Mouse (Mus musculus): ENCODE results near the gene Kif17.

The Kif17 gene

GRCm38 (mm10) chr4:138250088-138250960 lies at the start of gene Kif17, which contains the start of gene Sh2d5:
Kif17 (plus strand) TSS chr4:138250435.
Sh2d5 (plus strand) TSS chr4:138250403.
- DNase-seq (ENCODE audit: low spot score in 2 of 2): peak; percentile 52 to 71

DNA sequence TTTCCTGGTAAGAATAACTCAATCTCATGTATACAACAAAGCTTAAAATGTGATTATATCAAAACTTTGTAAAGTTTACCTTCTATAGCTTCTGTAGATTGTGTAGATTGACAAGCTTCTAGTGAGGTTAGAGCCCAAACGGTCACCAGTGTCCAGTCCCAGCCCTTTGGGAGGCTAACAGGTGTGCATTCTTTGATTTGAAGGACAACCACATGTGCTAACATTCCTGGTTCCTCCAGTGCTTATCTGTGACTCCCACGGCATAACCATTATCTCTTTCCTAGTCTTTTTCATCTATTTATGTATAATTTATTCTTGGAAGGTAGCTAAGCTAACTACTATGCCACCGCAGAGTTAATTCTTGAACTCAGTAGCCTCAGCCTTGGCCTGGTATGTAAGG lies 49.5 kb upstream of the Kif17 start:
- DNase-seq (ENCODE audit: low spot score in 2 of 2): no peak

DNA sequence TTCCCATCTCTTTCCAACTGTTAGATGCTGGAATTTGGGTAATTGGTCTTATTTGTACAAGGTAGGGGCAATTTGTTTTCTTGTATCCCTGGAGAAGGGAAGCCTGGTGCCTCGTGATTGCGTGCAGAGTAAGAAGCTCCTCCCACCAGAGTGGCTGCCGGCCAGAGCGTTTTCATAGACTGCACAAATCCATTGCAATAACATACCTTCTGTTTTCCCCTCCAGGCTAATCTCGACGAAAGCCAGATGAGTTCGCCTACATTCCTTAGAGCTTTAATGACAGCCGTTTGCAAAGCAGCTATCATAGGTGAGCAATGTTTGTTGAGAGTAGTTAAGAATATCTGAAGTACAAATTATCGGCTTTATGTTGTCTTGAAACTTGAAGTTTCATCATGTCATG lies 48.5 kb upstream of the Kif17 start:
- DNase-seq (ENCODE audit: low spot score in 2 of 2): no peak

DNA sequence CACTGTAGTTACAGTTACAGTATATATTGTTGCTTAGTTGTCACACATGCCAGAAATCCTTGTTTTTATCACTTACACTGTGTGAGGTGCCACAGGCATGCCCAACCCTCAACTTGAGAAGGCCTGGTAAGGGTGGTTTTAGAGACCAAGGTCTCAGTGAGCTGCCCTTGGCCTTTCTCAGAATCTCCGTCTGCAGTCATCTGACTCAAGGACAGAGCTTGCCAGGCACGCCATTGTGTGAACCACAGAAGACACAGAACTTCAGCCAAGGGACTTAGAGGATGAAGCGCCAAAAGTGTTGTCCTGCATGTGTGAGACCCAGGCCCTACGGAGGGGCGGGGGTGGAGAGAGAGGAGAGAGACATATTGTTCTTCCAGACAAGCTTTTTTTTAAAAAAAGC lies 40.1 kb upstream of the Kif17 start:
- no peak for DNase-seq (ENCODE audit: low spot score in 2 of 2)

GRCm38 (mm10) chr4:138213861-138214260 lies 36.4 kb upstream of the Kif17 start:
- no peak for DNase-seq (ENCODE audit: low spot score in 2 of 2)

GRCm38 (mm10) chr4:138215671-138216199 lies 34.5 kb upstream of the Kif17 start:
- DNase-seq (ENCODE audit: low spot score in 2 of 2): no peak

DNA sequence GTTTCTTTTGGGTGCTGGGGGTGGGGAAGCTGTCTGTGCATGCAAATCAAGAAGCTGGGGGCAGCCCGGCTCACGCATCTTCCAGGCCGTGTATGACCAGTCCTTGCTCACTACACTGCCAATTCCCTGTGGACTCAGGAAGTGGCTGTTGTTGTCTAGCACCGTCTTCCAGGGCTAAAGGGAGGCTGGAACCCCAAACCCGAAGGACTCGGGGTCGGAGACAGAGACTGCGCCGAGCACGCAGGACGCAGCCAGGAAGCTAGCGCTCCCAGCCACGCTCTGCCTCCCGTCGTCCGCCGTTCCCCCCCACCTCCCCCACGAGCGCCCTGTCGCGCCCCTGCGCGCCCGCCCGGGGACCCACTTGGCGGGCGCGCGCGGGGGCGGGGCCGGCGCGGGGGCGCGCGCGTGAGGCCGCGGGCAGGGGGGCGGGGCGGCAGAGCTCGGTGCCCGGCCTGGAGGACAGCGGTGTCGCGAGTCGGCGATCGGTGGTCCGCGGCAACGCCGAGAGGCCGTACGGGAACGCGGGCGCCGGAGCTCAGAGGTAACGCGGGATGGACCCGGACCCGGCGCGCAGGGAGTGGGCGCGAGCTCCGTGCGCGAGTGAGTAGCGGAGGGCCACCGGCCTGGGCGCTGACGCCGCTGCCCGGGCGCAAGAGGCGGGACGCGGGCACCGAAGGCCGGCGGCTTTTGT lies 33.9 kb upstream of the Kif17 start, which contains the start of gene Hp1bp3:
Gene Hp1bp3 (plus strand): TSS at position 97 of the 691 bp plus-strand sequence.
- peak; percentile 59 to 71 for DNase-seq (ENCODE audit: low spot score in 2 of 2)

DNA sequence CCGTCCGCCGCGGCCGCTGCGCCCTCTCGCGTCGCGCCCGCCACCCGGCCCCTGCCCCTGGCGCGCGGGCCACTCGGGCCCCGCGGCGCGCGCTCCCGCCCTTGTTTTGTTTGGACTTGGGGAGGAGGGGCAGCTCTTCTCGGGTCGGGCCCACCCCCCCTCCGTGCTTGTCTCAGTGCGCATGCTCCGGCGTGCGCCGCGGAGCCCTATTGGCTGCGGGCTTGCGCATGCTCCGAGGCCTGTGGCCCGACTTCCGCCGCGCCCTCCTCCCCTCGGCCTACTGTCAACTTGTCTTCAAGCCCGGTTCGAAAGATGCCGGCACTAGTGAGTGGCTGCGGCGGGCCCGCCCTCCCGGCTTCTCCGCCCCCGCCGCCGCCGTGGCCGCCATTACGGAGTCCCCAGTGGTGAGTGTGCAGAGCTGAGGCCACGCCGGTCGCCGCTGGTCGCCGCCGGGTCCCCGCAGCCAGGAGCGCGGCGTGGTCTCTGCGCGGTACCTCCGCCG lies 33.3 kb upstream of the Kif17 start:
- peak; percentile 97 to 98 for DNase-seq (ENCODE audit: low spot score in 2 of 2)

- no peak for DNase-seq (ENCODE audit: low spot score in 2 of 2)
Observed at GRCm38 (mm10) chr4:138217441-138217840, 32.8 kb upstream of the Kif17 start.

GRCm38 (mm10) chr4:138217951-138218685 lies 32.1 kb upstream of the Kif17 start:
- no peak for DNase-seq (ENCODE audit: low spot score in 2 of 2)

DNA sequence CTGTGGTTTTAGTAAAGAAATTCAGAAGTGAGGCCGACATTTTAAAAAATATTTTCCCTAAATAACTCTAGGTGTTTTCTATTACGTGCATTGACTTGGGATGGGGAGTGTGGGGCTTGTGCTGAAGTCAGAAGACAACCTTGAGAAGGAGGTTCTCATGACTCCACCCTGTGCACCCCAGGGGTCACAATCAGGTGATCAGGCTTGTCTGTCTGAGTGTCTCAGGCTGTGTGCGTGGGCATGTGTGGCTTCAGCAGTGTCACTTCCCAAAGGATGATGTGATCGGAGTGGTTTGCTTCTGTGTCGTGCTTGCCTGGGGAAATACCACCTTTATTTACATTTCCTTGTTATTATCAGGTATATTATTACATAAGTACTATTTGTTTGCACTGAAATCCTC lies 30.9 kb upstream of the Kif17 start:
- no peak for DNase-seq (ENCODE audit: low spot score in 2 of 2)

GRCm38 (mm10) chr4:138220761-138221160 lies 29.5 kb upstream of the Kif17 start:
- no peak for DNase-seq (ENCODE audit: low spot score in 2 of 2)

- DNase-seq (ENCODE audit: low spot score in 2 of 2): no peak
Observed at GRCm38 (mm10) chr4:138221406-138221805, 28.8 kb upstream of the Kif17 start.

DNA sequence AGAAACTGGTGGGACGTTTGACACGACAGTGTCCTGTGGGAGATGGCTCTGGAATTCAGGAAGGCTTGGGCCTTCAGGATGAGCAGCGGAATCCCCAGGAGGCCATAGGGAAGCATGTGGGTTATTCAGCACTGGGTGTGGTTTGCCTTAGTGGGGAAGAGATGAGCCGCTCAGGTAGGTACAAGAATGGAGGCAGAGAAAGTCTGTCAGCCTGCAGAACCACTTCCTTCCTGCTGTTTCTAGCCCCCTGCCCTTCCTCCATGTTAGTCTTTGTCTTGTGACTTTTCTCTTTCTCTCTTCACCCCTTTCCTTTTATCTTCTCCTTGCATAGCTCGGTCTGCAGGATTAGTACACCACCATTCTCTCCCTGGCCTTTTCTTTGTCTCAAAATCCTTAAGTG lies 27.8 kb upstream of the Kif17 start:
- peak in 1 of 2 experiments; percentile 9 for DNase-seq (ENCODE audit: low spot score in 2 of 2)

GRCm38 (mm10) chr4:138223623-138224022 lies 26.6 kb upstream of the Kif17 start:
- no peak for DNase-seq (ENCODE audit: low spot score in 2 of 2)

GRCm38 (mm10) chr4:138246756-138247665 lies 3.2 kb upstream of the Kif17 start:
- DNase-seq (ENCODE audit: low spot score in 2 of 2): no peak

DNA sequence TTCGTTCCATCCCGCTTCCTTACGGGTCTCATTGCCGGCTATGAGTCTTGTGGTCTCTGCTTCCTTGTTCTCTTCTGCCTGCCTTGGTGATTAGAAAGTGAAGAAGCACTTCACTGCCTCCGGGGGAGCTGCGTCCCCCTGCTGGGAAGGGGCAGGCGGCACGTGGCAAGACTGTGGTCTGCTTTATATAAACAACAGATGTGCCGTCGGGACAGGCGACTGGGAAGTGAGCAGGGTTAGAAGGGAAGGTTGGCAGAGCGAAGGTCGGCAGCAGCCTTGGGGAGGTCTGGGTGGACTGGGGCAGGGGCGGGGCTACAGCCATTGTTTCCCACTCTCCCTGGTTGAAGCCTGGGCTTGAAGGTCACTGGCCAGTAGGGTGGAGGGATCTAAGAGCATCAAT lies 1.6 kb downstream of the Kif17 start:
- DNase-seq (ENCODE audit: low spot score in 2 of 2): no peak

GRCm38 (mm10) chr4:138252231-138252630 lies 2.0 kb downstream of the Kif17 start:
- no peak for DNase-seq (ENCODE audit: low spot score in 2 of 2)

GRCm38 (mm10) chr4:138257116-138257687 lies 7.0 kb downstream of the Kif17 start:
- DNase-seq (ENCODE audit: low spot score in 2 of 2): peak; percentile 27 to 36

DNA sequence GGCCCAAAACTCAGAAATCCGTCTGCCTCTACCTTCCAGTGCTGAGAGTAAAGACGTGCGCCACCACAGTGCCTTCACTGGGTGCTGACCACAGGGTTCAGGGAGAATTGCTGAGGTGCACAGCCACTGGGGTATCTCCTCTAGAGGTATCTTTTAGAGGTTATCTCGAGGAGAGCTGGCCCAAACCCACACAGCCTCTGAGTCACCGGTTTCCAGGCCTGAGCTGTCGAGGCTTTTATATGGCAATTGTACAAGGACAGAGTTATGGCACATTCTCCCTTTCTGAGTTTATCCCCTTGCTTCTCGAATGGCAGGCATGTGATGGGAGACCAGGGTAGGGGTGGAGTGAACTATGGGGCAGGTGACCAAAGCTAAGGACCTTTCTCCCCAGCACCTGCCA lies 8.4 kb downstream of the Kif17 start:
- no peak for DNase-seq (ENCODE audit: low spot score in 2 of 2)

Data from natural killer cell, adult 2 months (primary cell).